Mouse (Mus musculus) midbrain, embryonic 13.5 days (tissue): ENCODE data around the gene Pabpc1l. TPM values are rescaled to one million over a fixed set of nuclear protein-coding genes. Genes with fewer than 3 reads are reported as not detected.
A peak's percentile ranks its signal among the peaks of the same experiment; 100 is the strongest.

ENCODE experiments used
- ATAC-seq: fragments of 200-750 bp; cut with Nextera tagmentation; 2 replicates; pipeline ENCODE4 v1.8.0; 2017; ENCODE audit warnings: mild to moderate bottlenecking, moderate TSS enrichment, moderate library complexity
- H3K27ac ChIP-seq: fragments of 300-500 bp; sonication (generic); 2 replicates; pipeline ENCODE4 v1.5.1; 2015; ENCODE audit warnings: inconsistent platforms, mild to moderate bottlenecking, moderate library complexity
- H3K27me3 ChIP-seq: fragments of 300-500 bp; sonication (generic); 2 replicates; pipeline ENCODE4 v1.6.1; 2015; ENCODE audit warnings: mild to moderate bottlenecking, inconsistent platforms
- H3K36me3 ChIP-seq: fragments of 300-500 bp; sonication (generic); 2 replicates; pipeline ENCODE4 v1.6.1; 2015; ENCODE audit warnings: mild to moderate bottlenecking, inconsistent platforms
- H3K4me1 ChIP-seq: fragments of 300-500 bp; sonication (generic); replicated peaks from 2 replicates; pipeline ENCODE4 v1.6.1; 2015; ENCODE audit warnings: inconsistent platforms
- H3K4me2 ChIP-seq: fragments of 300-500 bp; sonication (generic); replicated peaks from 2 replicates; pipeline ENCODE4 v1.6.1; 2015; ENCODE audit warnings: moderate library complexity, mild to moderate bottlenecking, inconsistent platforms
- H3K4me3 ChIP-seq: fragments of 300-500 bp; sonication (generic); replicated peaks from 2 replicates; pipeline ENCODE4 v1.5.1; 2015; ENCODE audit warnings: mild to moderate bottlenecking, inconsistent platforms
- H3K9ac ChIP-seq: fragments of 300-500 bp; sonication (generic); replicated peaks from 2 replicates; pipeline ENCODE4 v1.6.1; 2015; ENCODE audit warnings: mild to moderate bottlenecking, inconsistent platforms
- H3K9me3 ChIP-seq: fragments of 300-500 bp; sonication (generic); 2 replicates; pipeline ENCODE4 v1.6.1; 2016; ENCODE audit warnings: mild to moderate bottlenecking, inconsistent platforms
- WGBS: fragments of 180-500 bp; shearing (Covaris S2); methylation state at CpG from one replicate; pipeline ENCODE4 v1.1.7; 2015; 5-methylcytosine and 5-hydroxymethylcytosine counted together
- polyA plus RNA-seq: library from polyadenylated mRNA; unstranded; fragments of >200 nt; fragmentation: Nextera tagmentation; extraction: Ambion mirVana; gene quantifications from 2 replicates; pipeline ENCODE4 v1.2.1, GENCODE M21; 2015

Pabpc1l gene
- polyA plus RNA-seq, 1 experiment from 2014 or later, result 1.8 TPM

DNA sequence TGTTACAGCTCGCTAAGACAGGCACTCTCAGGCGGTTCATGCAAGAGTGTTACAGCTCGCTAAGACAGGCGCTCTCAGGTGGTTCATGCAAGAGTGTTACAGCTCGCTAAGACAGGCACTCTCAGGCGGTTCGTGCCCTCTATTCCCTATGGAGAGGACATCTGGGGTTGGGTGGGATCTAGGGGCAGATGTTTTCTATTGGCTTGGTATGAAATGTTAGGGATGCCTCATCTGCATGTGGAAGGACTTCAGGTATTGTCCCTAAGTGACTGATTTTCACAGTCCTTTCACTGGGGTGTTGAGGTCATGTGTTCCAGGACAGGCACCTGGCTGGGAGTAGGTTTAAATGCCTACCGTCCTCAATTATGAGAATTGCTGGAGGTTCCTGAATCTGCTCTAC is 17.7 kb upstream of the Pabpc1l start:
- Histone ChIP-seq H3K9ac (no peak overlapping the region), H3K4me1 (peaks cover 37% of the 10 kb centered on the region), H3K9me3 (no peaks in the 10 kb centered on the region), H3K36me3 (peaks cover 14% of the 10 kb centered on the region), H3K4me2 (no peak overlapping the region), H3K4me3 (no peak overlapping the region), H3K27me3 (no peaks in the 10 kb centered on the region), H3K27ac (no peak overlapping the region)
- ATAC-seq, result no peak
- WGBS, result 91% methylated on average over 8 of the region's 8 CpGs

DNA sequence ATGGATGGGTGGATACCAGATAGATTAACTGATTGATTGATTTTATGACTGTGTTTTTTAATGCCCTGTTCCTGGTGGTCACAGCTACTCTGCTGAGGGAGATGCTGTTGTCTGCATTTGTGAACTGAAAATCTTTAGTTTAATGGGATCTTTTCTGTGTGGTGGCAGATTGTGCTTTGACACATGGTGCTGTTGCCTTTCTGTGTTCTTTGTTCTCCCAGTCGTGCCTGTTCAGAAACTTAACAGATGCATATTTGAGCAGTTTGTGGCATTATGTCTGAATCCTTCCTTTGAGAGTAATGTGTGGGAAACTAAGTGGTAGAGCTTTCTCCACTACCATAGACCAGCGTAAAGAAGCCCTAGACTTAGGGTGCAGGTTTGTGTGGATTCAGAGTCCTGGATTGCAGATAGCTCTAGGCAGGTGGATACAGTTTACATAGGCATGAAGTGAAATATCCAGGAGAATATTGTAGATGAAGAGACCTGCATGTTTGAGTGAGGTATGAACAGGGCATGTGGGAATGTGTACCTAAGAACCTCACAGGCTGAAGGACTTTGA is 17.2 kb upstream of the Pabpc1l start:
- Histone ChIP-seq H3K4me3 (no peak overlapping the region), H3K36me3 (peaks cover 18% of the 10 kb centered on the region), H3K9ac (no peak overlapping the region), H3K27ac (no peak overlapping the region), H3K9me3 (no peaks in the 10 kb centered on the region), H3K4me2 (no peak overlapping the region), H3K27me3 (no peaks in the 10 kb centered on the region), H3K4me1 (peaks cover 35% of the 10 kb centered on the region)
- WGBS, result 60% methylated on average over 2 of the region's 2 CpGs
- no peak for ATAC-seq

DNA sequence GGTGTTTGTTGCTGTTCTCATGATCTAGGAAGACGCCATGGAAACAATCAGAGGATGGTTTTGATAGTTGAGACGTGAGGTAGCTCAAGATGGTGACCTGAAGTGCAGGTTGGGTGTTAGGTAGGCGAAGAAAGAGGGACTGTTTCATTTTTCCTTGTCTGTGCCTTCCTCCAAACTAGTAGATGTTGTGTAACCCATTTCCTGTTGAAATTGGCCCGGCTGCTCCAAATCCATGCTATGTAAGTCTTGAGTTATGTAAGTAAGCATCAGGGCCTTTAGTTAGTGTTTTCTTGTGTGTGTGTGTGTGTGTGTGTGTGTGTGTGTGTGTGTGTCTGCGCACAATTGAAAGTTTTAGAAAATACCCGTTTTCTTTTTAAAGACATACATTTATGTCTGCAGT is 16.0 kb upstream of the Pabpc1l start:
- H3K4me1 ChIP-seq, result peaks cover 26% of the 10 kb centered on the region
- 92% methylated on average over 6 of the region's 6 CpGs for WGBS
- H3K9ac ChIP-seq, result no peak overlapping the region
- H3K4me3 ChIP-seq, result no peak overlapping the region
- H3K9me3 ChIP-seq, result no peaks in the 10 kb centered on the region
- peaks cover 29% of the 10 kb centered on the region for H3K36me3 ChIP-seq
- ATAC-seq, result no peak
- H3K27ac ChIP-seq, result no peak overlapping the region
- H3K27me3 ChIP-seq, result no peaks in the 10 kb centered on the region
- H3K4me2 ChIP-seq, result no peak overlapping the region

DNA sequence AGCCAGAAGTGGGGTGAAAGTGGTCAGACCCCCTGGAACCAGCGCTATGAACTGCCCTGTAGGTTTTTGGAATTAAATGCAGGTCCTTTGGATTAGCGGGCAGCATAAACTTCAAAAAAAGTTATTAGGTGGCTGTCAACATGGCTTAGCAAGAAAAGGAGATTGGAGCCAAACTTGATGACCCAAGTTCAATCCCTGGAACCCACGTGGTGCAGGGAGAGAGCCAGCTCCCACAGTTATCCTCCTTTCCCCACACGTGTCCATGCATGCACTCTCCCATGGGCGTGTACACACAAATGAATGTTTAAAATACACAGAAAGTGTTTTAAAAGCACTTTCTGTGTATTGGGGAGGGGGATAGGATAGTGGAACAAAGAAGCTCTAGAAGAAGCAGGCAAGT is 14.8 kb upstream of the Pabpc1l start:
- ATAC-seq, result no peak
- Histone ChIP-seq H3K9me3 (no peaks in the 10 kb centered on the region), H3K9ac (no peak overlapping the region), H3K4me1 (peaks cover 15% of the 10 kb centered on the region), H3K4me3 (no peak overlapping the region), H3K4me2 (no peak overlapping the region), H3K27me3 (no peaks in the 10 kb centered on the region), H3K36me3 (peaks cover 42% of the 10 kb centered on the region), H3K27ac (no peak overlapping the region)
- 90% methylated on average over 5 of the region's 5 CpGs for WGBS

DNA sequence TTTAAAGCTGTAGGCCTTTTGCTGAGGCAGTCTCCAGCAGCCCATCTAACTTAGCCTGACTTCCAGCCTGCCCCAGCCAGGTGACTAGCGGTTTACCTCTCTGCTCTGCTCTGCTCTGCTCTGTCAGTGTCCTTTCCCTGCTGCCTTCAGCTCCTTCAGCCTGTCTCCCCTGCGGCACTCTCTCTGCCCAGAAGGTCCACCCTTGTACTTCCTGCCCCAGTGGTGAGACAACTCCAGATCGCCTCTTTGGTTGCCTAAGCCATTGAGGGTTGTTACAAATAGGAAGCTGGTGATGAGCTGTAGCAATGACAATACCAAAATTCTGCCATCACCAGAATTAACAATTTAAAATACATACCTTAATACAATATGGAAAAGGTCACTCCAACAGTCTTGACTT is 14.3 kb upstream of the Pabpc1l start:
- peaks cover 46% of the 10 kb centered on the region for H3K36me3 ChIP-seq
- no peak overlapping the region for H3K9ac ChIP-seq
- no peaks in the 10 kb centered on the region for H3K27me3 ChIP-seq
- no peaks in the 10 kb centered on the region for H3K9me3 ChIP-seq
- H3K4me2 ChIP-seq, result no peak overlapping the region
- H3K4me1 ChIP-seq, result peaks cover 11% of the 10 kb centered on the region
- WGBS, result 90% methylated on average over 3 of the region's 3 CpGs
- no peak overlapping the region for H3K27ac ChIP-seq
- no peak overlapping the region for H3K4me3 ChIP-seq
- no peak for ATAC-seq

- no peak overlapping the region for H3K4me3 ChIP-seq
- 93% methylated on average over 16 of the region's 16 CpGs for WGBS
- H3K4me1 ChIP-seq, result no peaks in the 10 kb centered on the region
- ATAC-seq, result no peak
- no peaks in the 10 kb centered on the region for H3K27me3 ChIP-seq
- H3K27ac ChIP-seq, result no peak overlapping the region
- no peak overlapping the region for H3K9ac ChIP-seq
- no peaks in the 10 kb centered on the region for H3K9me3 ChIP-seq
- H3K4me2 ChIP-seq, result no peak overlapping the region
- H3K36me3 ChIP-seq, result peaks cover 87% of the 10 kb centered on the region
Measured at GRCm38 (mm10) chr2:164015304-164015703, 9.9 kb upstream of the Pabpc1l start.

GRCm38 (mm10) chr2:164018910-164019309 is 6.3 kb upstream of the Pabpc1l start:
- Histone ChIP-seq H3K36me3 (peaks cover 61% of the 10 kb centered on the region), H3K9ac (no peak overlapping the region), H3K27me3 (no peaks in the 10 kb centered on the region), H3K4me3 (no peak overlapping the region), H3K4me1 (no peaks in the 10 kb centered on the region), H3K9me3 (no peaks in the 10 kb centered on the region), H3K27ac (no peak overlapping the region), H3K4me2 (no peak overlapping the region)
- WGBS, result 96% methylated on average over 3 of the region's 3 CpGs
- no peak for ATAC-seq

DNA sequence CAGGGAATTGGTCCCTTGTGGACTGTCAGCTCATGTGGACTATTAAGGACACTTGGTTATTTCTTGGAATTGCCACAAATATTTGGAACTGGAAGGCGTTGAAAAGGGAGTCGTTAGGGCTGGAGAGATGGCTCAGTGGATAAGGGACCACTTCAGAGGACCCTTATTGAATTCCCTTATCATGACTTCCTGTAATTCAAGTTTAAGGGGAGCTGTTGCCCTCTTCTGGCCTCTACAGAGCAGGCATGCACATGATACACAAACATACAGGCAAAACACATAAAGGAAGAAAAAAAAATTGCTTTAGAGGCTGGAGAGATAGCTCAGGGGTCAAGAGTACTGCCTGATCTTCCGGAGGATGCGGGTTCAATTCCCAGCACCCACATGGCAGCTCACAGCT is 5.3 kb upstream of the Pabpc1l start:
- H3K36me3 ChIP-seq, result peaks cover 51% of the 10 kb centered on the region
- no peaks in the 10 kb centered on the region for H3K4me1 ChIP-seq
- ATAC-seq, result no peak
- H3K27me3 ChIP-seq, result no peaks in the 10 kb centered on the region
- no peak overlapping the region for H3K27ac ChIP-seq
- H3K4me2 ChIP-seq, result no peak overlapping the region
- no peak overlapping the region for H3K9ac ChIP-seq
- no peaks in the 10 kb centered on the region for H3K9me3 ChIP-seq
- H3K4me3 ChIP-seq, result no peak overlapping the region
- 94% methylated on average over 4 of the region's 4 CpGs for WGBS

GRCm38 (mm10) chr2:164022104-164022503 is 3.1 kb upstream of the Pabpc1l start:
- WGBS, result 69% methylated on average over 2 of the region's 2 CpGs
- no peak overlapping the region for H3K27ac ChIP-seq
- peaks cover 29% of the 10 kb centered on the region for H3K36me3 ChIP-seq
- H3K9ac ChIP-seq, result no peak overlapping the region
- no peak for ATAC-seq
- H3K4me1 ChIP-seq, result no peaks in the 10 kb centered on the region
- H3K9me3 ChIP-seq, result no peaks in the 10 kb centered on the region
- H3K4me3 ChIP-seq, result no peak overlapping the region
- no peak overlapping the region for H3K4me2 ChIP-seq
- H3K27me3 ChIP-seq, result no peaks in the 10 kb centered on the region

- H3K27me3 ChIP-seq, result no peaks in the 10 kb centered on the region
- H3K9ac ChIP-seq, result no peak overlapping the region
- no peak overlapping the region for H3K4me2 ChIP-seq
- H3K4me1 ChIP-seq, result no peaks in the 10 kb centered on the region
- no peak for ATAC-seq
- no peak overlapping the region for H3K27ac ChIP-seq
- WGBS, result 82% methylated on average over 10 of the region's 10 CpGs
- H3K4me3 ChIP-seq, result no peak overlapping the region
- H3K9me3 ChIP-seq, result no peaks in the 10 kb centered on the region
- H3K36me3 ChIP-seq, result no peaks in the 10 kb centered on the region
Measured at GRCm38 (mm10) chr2:164031147-164031546, 5.9 kb downstream of the Pabpc1l start.

- Histone ChIP-seq H3K27me3 (no peaks in the 10 kb centered on the region), H3K36me3 (no peaks in the 10 kb centered on the region), H3K9ac (no peak overlapping the region), H3K4me3 (no peak overlapping the region), H3K9me3 (no peaks in the 10 kb centered on the region), H3K27ac (no peak overlapping the region), H3K4me2 (no peak overlapping the region), H3K4me1 (no peaks in the 10 kb centered on the region)
- no peak for ATAC-seq
- WGBS, result 91% methylated on average over 3 of the region's 3 CpGs
Measured at GRCm38 (mm10) chr2:164032973-164033372, 7.7 kb downstream of the Pabpc1l start.

GRCm38 (mm10) chr2:164036520-164037019 is 11.3 kb downstream of the Pabpc1l start:
- Histone ChIP-seq H3K27me3 (no peaks in the 10 kb centered on the region), H3K36me3 (no peaks in the 10 kb centered on the region), H3K9ac (no peak overlapping the region), H3K9me3 (no peaks in the 10 kb centered on the region), H3K4me3 (no peak overlapping the region), H3K27ac (no peak overlapping the region), H3K4me2 (no peak overlapping the region), H3K4me1 (no peaks in the 10 kb centered on the region)
- WGBS, result 54% methylated on average over 10 of the region's 10 CpGs
- no peak for ATAC-seq

- ATAC-seq, result peak; percentile 50
Measured at GRCm38 (mm10) chr2:164038407-164039028, 13.3 kb downstream of the Pabpc1l start.

More at GRCm38 (mm10) chr2:164038407-164039028, 13.3 kb downstream of the Pabpc1l start:
- Histone ChIP-seq H3K36me3 (no peaks in the 10 kb centered on the region), H3K9me3 (no peaks in the 10 kb centered on the region), H3K9ac (no peak overlapping the region), H3K27ac (no peak overlapping the region), H3K4me1 (no peaks in the 10 kb centered on the region), H3K4me3 (no peak overlapping the region), H3K27me3 (no peaks in the 10 kb centered on the region), H3K4me2 (no peak overlapping the region)
- WGBS, result 100% methylated on average over 1 of the region's 1 CpGs
